Mouse (Mus musculus) ES-Bruce4 (cell line): ENCODE measurements around the gene Ppp2r5d.

Experiments used
- CTCF ChIP-seq: IDR thresholded peaks from one replicate; pipeline ENCODE4 v1.8.1; 2011; ENCODE audit warnings: low read depth, low read length
- EP300 ChIP-seq: IDR thresholded peaks from 2 replicates; pipeline ENCODE4 v1.6.1; 2011; ENCODE audit warnings: low read depth, low read length; ENCODE audit not compliant: insufficient read depth

DNA sequence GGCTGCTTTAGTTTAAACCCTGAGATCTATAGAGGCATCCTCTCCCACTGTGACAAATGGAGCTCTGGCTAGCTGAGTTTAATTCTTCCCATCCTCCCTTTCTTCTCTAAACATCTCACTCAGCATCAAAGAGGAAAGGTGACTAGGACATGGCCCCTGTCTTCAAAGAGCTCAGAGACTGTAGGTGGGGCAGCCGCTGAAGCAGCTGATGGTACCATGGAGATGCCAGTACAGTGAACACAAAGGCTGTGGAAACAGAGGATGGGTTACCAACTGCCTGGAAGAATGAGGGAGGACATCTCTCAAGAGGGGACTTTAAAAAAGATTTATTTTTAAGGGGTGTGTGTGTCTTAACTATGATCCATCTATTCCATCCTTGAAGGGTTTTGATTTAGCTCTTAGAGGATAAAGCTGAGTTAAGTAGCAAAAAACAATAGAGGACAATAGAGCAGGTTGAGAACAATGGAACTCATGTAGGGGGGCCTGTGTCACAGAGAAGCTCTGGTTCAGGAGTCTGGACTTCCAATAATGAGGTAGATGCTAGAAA, 10.3 kb downstream of the Ppp2r5d start:
- no peak for TF ChIP-seq EP300
- no peak for TF ChIP-seq CTCF
